Mouse (Mus musculus): ENCODE results near the gene Olfr1511. TPM values are rescaled to one million over a fixed set of nuclear protein-coding genes. Genes with fewer than 3 reads are reported as not detected.

The Olfr1511 gene
- total RNA-seq (2015): not detected in 2 replicates
- total RNA-seq (2017): not detected in 2 replicates

GRCm38 (mm10) chr14:52397279-52397678, at the start of gene Olfr1511:
Olfr1511 (minus strand) TSS chr14:52397379.
- ATAC-seq (replicated peaks; ENCODE audit: poor library complexity): no peak

DNA sequence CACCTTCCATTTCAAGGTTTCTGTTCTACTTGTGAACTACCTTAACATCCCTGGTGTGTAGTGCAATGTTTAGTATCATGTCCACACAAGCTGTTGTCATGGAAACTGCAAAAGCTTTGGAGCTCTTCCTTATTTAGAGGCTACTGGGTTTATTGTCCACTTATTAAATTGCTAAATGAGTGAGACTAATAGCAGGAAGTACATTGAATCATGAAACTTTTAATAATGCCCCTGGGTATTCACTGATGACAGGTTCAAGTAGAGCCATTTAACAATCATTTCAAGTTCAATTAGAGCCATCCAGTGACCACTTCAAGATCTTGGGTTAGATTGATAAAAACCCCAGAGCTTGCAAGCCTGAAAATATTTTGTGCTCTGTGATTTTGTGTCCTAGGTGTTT, 45.5 kb upstream of the Olfr1511 start, which contains the start of gene Olfr1509:
TSS of gene Olfr1509 (plus strand) at position 301 of the 400 bp plus-strand sequence.
- ATAC-seq (replicated peaks; ENCODE audit: poor library complexity): no peak

DNA sequence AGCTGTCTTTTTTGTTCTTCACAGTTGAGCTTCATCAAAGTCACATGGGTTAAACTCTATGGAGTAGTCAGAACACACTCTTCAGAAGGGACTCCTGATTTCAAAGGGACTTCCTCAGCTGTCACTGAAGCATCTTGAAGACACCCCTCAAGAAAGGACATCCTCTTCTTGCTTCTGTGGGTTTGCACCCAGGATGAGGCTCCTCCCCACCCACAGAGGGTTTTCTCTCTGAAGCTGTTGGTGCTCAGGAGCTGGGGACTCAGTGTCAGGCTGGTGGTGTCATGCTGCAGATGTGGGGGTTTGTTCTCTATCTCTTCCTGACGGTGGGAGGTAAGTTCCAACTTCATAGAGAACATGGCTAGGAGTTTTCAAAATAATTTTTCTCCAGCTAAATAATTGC, 30.5 kb upstream of the Olfr1511 start:
- no peak for ATAC-seq (replicated peaks; ENCODE audit: poor library complexity)

DNA sequence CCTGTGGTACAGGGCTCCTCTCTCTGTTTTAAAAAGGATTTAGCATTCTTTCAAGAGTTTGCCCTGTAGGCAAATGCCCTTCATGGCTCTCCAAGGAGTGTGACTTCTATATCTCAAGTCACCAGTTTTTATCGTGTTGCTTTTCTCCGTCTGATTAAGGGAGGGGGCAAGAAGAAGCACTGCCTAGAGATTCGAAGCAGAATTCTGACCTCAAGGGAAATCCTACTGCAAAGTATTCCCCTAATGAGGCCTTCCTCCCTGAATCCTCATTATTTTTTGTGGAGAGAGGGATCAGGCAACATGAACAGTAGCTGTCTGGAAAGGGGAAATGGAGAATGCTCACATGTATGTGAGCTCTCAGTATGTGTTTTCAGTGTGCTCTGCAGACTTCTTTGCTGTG, 17.1 kb upstream of the Olfr1511 start, which contains the start of gene Olfr1510:
TSS of gene Olfr1510 (minus strand) at position 101 of the 400 bp plus-strand sequence.
- no peak for ATAC-seq (replicated peaks; ENCODE audit: poor library complexity)

- peak; percentile 93 for ATAC-seq (replicated peaks; ENCODE audit: poor library complexity)
Measured at GRCm38 (mm10) chr14:52410142-52410919, 13.2 kb upstream of the Olfr1511 start.

DNA sequence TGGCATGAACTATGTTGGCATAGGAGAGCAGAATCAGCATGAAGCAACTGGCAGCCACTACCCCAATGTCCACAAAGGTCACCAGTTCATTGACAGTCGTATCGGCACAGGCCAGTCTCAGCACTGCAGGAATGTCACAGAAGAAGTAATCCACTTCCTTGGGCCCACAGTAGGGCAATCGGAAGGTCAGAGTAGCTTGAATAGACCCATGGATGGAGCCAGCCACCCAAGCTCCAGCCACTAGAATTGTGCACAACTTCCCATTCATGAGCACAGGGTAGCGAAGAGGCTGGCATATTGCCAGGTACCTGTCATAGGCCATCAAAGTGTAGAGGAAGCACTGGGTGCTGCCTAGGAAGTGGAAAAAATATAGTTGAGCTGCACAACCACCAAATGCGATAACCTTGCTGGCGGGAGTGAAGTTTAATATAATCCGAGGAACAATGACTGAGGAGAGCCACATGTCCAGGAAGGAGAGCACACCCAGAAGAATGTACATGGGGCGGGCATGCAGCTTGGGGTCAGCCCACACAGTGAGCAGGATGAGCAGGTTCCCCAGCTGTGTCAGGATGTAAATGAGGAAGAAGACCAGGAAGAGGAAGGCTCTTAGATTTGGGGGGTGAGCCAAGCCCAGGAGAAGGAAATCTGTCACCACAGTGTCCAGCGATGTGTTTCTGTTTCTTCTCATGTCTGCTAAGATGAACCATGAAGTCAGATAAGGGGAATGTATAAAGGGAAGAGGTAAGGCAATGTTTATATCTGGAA, 6.9 kb downstream of the Olfr1511 start:
- ATAC-seq (replicated peaks; ENCODE audit: poor library complexity): peak; percentile 88

DNA sequence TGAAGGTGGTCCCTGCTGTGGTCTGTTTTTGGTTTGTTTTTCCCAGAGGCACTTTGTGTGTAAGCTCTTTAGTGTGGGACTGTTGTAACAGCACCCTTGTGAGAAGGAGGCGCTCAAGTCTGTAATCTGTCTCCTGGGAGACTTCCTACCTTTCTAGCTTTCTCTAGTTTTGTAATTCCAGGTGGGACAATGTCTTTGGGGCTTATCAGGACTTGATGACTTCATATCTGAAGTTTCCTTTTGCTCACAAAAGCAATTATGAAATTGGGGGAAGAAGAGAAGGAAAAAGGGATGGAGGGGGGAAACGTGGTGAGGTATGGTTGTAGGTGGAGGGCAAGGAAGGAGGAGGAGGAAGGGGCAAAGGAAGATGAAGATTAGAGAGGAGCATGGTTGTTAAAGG, 18.1 kb downstream of the Olfr1511 start, which contains the start of gene Olfr1512:
TSS of gene Olfr1512 (minus strand) at position 101 of the 400 bp plus-strand sequence.
- no peak for ATAC-seq (replicated peaks; ENCODE audit: poor library complexity)

DNA sequence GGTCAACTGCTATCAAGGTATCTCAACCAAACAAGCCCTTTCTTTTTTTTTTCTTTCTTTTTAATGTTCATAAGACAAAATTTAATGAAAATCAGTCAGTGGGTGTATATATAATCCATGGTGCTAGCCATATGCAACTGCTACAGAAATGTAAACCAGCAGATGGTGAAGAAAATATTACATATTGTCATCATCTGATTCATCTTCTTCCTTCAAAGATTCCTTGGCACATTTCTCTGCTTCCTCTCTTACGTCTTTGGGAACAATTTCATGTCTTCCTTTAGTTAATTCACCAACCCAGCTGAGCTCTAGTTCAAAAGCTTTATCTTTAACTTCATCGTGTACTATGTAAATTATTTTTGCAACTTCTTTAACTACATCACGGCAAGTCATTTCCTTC, 28.4 kb downstream of the Olfr1511 start:
- ATAC-seq (replicated peaks; ENCODE audit: poor library complexity): no peak

GRCm38 (mm10) chr14:52356308-52356707, 40.9 kb downstream of the Olfr1511 start, which contains the start of gene Olfr1513:
Olfr1513 (minus strand) TSS chr14:52356408.
- ATAC-seq (replicated peaks; ENCODE audit: poor library complexity): no peak

Other genes with a start within 250 kb of the Olfr1511 start
- 90.6 and 92.7 TPM in 2 replicates for gene Supt16, start 200.0 kb downstream of the Olfr1511 start, total RNA-seq (2015)
- 219 and 256 TPM in 2 replicates for gene Supt16, start 200.0 kb downstream of the Olfr1511 start, total RNA-seq (2017)
- 78.7 and 79.5 TPM in 2 replicates for gene Chd8, start 139.6 kb downstream of the Olfr1511 start, total RNA-seq (2015)
- gene Chd8, start 139.6 kb downstream of the Olfr1511 start, total RNA-seq (2017): 43.7 and 57.7 TPM in 2 replicates
- 34.0 and 35.8 TPM in 2 replicates for gene Tox4, start 118.2 kb downstream of the Olfr1511 start, total RNA-seq (2015)
- gene Tox4, start 118.2 kb downstream of the Olfr1511 start, total RNA-seq (2017): 41.2 and 43.0 TPM in 2 replicates
- 6.5 and 8.1 TPM in 2 replicates for gene Rab2b, start 117.8 kb downstream of the Olfr1511 start, total RNA-seq (2015)
- gene Rab2b, start 117.8 kb downstream of the Olfr1511 start, total RNA-seq (2017): 3.7 and 5.0 TPM in 2 replicates
- 49.6 and 50.3 TPM in 2 replicates for gene Mettl3, start 92.3 kb downstream of the Olfr1511 start, total RNA-seq (2015)
- 40.3 and 40.8 TPM in 2 replicates for gene Mettl3, start 92.3 kb downstream of the Olfr1511 start, total RNA-seq (2017)
- 0.07 and 0.62 TPM in 2 replicates for gene Sall2, start 68.6 kb downstream of the Olfr1511 start, total RNA-seq (2015)
- gene Sall2, start 68.6 kb downstream of the Olfr1511 start, total RNA-seq (2017): 0.42 and 0.88 TPM in 2 replicates
- not detected in 2 replicates for gene Olfr1513, start 41.0 kb downstream of the Olfr1511 start, total RNA-seq (2015)
- gene Olfr1513, start 41.0 kb downstream of the Olfr1511 start, total RNA-seq (2017): not detected in 2 replicates
- not detected in 2 replicates for gene Olfr1512, start 18.2 kb downstream of the Olfr1511 start, total RNA-seq (2015)
- gene Olfr1512, start 18.2 kb downstream of the Olfr1511 start, total RNA-seq (2017): not detected in 2 replicates
- not detected in 2 replicates for gene Olfr1510, start 17.0 kb upstream of the Olfr1511 start, total RNA-seq (2015)
- gene Olfr1510, start 17.0 kb upstream of the Olfr1511 start, total RNA-seq (2017): not detected in 2 replicates
- gene Olfr1509, start 45.6 kb upstream of the Olfr1511 start, total RNA-seq (2015): not detected in 2 replicates
- not detected in 2 replicates for gene Olfr1509, start 45.6 kb upstream of the Olfr1511 start, total RNA-seq (2017)
- gene Olfr1508, start 70.1 kb upstream of the Olfr1511 start, total RNA-seq (2015): not detected in 2 replicates
- not detected in 2 replicates for gene Olfr1508, start 70.1 kb upstream of the Olfr1511 start, total RNA-seq (2017)
- gene Olfr1507, start 98.4 kb upstream of the Olfr1511 start, total RNA-seq (2015): not detected in 2 replicates
- not detected in 2 replicates for gene Olfr1507, start 98.4 kb upstream of the Olfr1511 start, total RNA-seq (2017)